Mouse (Mus musculus) embryo, embryonic 10.5 days (tissue): Measurements from ENCODE around the gene Plscr3.
A peak's percentile ranks its signal among the peaks of the same experiment; 100 is the strongest.

Source experiments
- DNase-seq: peaks from one replicate; pipeline ENCODE4 v3.0.0-alpha.2; 2015; ENCODE audit warnings: low spot score

Plscr3 gene

DNA sequence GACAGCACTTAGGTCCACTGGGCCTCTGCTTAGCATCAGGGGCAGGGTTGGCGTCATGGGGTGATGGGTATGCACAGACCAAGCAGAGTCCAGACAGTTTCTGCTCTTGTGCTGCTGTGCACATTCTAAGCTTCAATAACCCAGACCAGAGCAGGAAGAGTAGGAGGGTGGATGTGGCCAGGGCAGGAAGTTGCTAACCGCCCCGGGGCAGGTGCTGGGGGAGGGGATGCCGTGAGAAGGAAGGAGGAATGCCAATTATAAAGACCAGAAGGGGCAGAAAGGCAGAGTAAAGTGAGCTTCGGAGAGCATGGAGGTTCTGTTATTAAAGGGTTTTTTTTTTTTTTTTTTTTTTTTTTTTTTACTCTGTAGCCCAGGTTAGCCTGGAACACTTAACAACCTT, 48.5 kb downstream of the Plscr3 start:
- DNase-seq: no peak

DNA sequence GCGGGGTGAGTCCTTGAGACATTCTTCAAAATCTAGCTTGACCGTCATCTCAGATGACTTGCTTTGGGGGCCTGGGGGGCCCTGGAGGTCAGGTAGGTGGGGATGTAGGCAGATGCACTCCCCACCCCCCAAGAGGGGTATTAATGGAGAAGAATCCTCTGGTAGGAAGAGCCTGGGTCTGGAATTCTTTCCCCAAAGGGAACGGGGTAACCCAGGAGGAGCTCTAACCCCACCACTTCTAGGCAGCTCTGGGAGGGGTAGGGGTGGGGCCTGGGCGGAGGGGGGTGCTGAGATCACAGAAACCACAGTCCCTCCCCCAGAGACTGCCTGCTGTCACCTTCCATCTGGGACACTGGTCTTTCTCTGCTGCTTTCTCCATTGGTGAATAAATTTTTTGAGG, 49.1 kb downstream of the Plscr3 start, which contains the start of gene Acap1:
Gene Acap1, minus strand, starts transcription at position 249 of the 400 bp plus-strand sequence.
- no peak for DNase-seq

DNA sequence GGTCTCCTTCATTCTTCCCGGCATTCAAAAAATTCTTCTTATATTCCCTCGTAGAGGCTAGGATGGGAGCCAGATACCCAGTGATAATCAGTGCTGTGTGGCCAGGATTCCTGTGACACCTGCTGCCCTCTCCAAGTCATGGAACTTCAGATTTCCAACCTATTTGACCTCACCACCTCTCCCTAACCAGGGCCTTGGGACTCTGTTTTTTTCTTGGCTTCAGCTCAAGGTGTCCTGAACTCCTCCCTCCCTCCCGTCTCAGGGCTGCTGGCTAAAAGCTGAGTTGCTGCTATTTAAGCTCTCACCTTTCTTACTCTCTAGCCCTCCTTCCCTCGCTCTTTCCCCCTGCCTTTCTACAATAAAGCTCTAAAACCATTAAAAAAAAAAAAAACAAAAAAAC, 53.7 kb downstream of the Plscr3 start:
- peak; percentile 43 for DNase-seq

DNA sequence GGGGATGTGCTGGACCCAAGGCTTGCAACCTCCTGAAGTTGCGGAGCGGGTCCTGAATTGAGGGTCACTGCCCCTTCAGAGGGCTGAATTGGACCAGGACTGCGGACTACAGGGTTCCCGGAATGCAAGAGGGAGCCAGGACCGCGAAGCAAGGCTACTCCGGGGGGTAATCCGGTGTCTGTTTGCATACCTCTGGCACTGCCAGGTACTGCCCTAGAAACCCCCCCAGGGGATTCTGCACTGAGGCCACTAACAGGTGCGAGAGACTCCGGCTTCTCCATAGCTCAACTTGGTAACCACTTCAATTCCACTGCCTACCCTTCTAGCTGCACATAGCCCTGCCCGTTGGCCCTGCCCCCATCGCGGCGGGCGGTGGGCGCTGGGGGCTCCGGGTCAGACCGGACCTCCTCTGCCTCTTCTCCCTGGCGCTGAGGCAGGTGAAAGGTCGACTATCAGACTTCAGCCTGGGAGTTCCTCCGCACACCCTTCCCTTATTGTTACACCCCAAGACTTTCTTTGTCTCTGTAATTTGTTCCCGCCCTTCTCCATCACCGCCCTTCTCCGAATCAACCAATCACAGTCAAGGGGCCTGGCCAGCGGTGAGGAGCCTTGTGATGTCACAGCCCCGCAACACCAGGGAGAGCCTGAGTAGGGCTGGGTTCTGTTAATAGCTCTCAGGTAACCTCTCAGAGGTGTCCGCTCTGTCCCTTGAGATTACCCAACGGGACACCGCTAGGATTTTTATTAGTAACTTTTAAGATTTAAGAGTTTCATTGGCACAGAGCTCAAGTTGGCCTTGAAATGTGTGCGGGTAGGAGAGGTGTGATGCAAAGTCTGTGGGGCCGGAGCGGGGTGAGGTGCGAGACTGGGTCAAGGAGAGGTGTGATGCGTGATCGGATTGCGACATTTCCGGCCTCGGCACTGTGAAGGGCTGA, 54.6 kb downstream of the Plscr3 start, which contains the start of the genes 2810408A11Rik and Neurl4:
Gene 2810408A11Rik, minus strand, starts transcription at position 517 of the 935 bp plus-strand sequence.
Gene Neurl4, plus strand, starts transcription at position 602 of the 935 bp plus-strand sequence.
- DNase-seq: peak; percentile 97

DNA sequence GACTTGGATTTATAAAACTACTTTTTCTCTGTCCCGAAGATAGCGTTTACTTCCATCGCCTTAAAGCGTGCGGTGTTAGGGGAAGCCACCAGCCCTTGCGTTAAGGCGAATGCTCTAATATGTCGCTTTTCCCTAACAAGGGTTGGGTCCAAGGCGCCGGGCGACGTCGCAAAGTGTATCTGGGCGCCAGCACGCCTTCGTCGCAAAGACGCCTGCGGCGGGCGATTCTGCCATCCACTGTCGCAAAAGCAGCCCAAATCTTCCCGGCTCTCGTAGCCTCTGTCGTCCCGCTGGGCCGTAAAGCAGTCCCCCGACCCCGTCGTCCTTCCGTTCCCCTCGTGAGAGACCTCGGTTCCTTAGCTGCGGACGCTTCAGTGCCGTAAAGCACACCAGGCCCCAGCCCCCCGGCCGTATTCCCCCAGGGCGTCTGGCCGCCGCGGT, 55.2 kb downstream of the Plscr3 start:
- peak; percentile 98 for DNase-seq
